Mouse (Mus musculus) stomach, postnatal 0 days (tissue): ENCODE measurements around the gene Tgoln1.

Source experiments
- CTCF ChIP-seq: IDR thresholded peaks from 2 replicates; pipeline ENCODE4 v1.5.1; 2016; ENCODE audit warnings: antibody characterized with exemption, low read depth, mild to moderate bottlenecking, moderate library complexity
- EP300 ChIP-seq: optimal IDR thresholded peaks from 2 replicates; pipeline ENCODE3; 2016; ENCODE audit warnings: antibody characterized with exemption

DNA sequence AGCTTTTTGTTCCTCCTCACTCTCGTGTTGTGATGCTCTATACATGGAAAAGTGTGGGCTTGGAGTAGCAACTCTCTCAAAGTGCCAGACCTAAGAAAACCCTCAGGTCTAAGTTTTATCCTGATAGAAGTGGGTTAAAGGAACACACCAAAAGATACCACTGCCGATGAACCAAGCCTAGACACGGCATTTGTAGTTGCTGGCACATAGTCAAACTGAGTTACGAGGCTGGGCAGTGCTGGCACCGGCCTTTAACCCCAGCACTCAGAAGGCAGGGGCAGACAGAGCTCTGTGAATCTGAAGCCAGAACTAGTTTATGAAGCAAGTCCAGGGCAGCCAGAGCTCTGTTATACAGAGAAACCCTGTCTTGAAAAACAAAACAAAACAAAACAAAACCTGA is 9.1 kb downstream of the Tgoln1 start:
- TF ChIP-seq CTCF: no peak
- no peak for TF ChIP-seq EP300
